Mouse (Mus musculus) forebrain, postnatal 0 days (tissue): ENCODE data around the gene Kpna3. TPM values are rescaled to one million over a fixed set of nuclear protein-coding genes. Genes with fewer than 3 reads are reported as not detected.

Experiments
- ATAC-seq: fragments of 200-750 bp; cut with Nextera tagmentation; 2 replicates; pipeline ENCODE4 v1.8.0; 2017; ENCODE audit warnings: mild to moderate bottlenecking, moderate library complexity
- DNase-seq: peaks from one replicate; pipeline ENCODE4 v3.0.0-alpha.2; 2015
- H3K27ac ChIP-seq: fragments of 300-500 bp; sonication (generic); 2 replicates; pipeline ENCODE4 v1.5.1; 2014; ENCODE audit warnings: low read depth, mild to moderate bottlenecking, antibody characterized with exemption, low read length, moderate library complexity, mixed read lengths
- H3K27me3 ChIP-seq: fragments of 300-500 bp; sonication (generic); 2 replicates; pipeline ENCODE4 v1.6.1; 2014; ENCODE audit warnings: mild to moderate bottlenecking, low read length, mixed read lengths; ENCODE audit not compliant: insufficient read depth
- H3K36me3 ChIP-seq: fragments of 300-500 bp; sonication (generic); 2 replicates; pipeline ENCODE4 v1.6.1; 2014; ENCODE audit warnings: mild to moderate bottlenecking, moderate library complexity; ENCODE audit not compliant: insufficient read depth
- H3K4me1 ChIP-seq: fragments of 300-500 bp; sonication (generic); 2 replicates; pipeline ENCODE4 v1.6.1; 2014; ENCODE audit warnings: antibody characterized with exemption; ENCODE audit not compliant: insufficient read depth
- H3K4me2 ChIP-seq: fragments of 300-500 bp; sonication (generic); 2 replicates; pipeline ENCODE4 v1.6.1; 2014; ENCODE audit warnings: low read depth, mild to moderate bottlenecking, moderate library complexity
- H3K4me3 ChIP-seq: fragments of 300-500 bp; sonication (generic); 2 replicates; pipeline ENCODE4 v1.5.1; 2014; ENCODE audit warnings: low read depth, low read length, mixed read lengths
- H3K9ac ChIP-seq: fragments of 300-500 bp; sonication (generic); 2 replicates; pipeline ENCODE4 v1.6.1; 2014; ENCODE audit warnings: mild to moderate bottlenecking
- H3K9me3 ChIP-seq: fragments of 300-500 bp; sonication (generic); 2 replicates; pipeline ENCODE4 v1.6.1; 2016; ENCODE audit warnings: low read length
- CTCF ChIP-seq: sonication (generic); IDR thresholded peaks from 2 replicates; pipeline ENCODE4 v1.5.1; 2016; ENCODE audit warnings: antibody characterized with exemption, control low read depth, low read depth
- WGBS: fragments of 180-500 bp; shearing (Covaris S2); extraction: QIAGEN DNeasy Blood & Tissue Kit; methylation state at CpG from one replicate; pipeline ENCODE4 v1.1.7; 2014; 5-methylcytosine and 5-hydroxymethylcytosine counted together
- polyA plus RNA-seq: library from polyadenylated mRNA; unstranded; fragments of >200 nt; fragmentation: Nextera tagmentation; extraction: Ambion mirVana; gene quantifications from 2 replicates; pipeline ENCODE4 v1.2.1, GENCODE M21; 2015
- total RNA-seq: library from RNA; depleted of rRNA; stranded (reverse); fragments of >200 nt; gene quantifications from 2 replicates; pipeline ENCODE4 v1.2.3, GENCODE M21; 2014

The Kpna3 gene
- total and polyA plus RNA-seq, 2 experiments from 2014 or later = 66.5 to 70.7 TPM

DNA sequence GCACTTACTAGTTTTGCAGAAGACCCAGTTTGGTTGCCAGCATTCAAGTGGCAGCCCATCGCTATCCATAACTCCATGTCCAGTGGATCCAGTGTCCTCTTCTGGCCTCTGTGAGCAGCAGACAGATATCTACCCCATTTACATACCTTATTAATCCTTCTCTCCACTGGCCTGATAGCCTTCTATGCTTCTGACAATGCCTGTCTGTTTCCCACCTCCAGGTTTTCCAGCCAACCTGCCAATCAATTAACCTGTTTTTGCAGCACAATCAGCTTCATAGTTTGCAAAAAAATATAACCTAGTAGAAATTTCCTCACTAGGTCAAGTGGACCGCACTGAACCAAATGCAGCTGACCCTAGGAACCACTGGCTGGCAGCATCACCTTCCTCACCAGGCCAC is 77.4 kb downstream of the Kpna3 start:
- Histone ChIP-seq H3K27ac (no peak overlapping the region), H3K4me3 (no peak overlapping the region), H3K9me3 (no peaks in the 10 kb centered on the region), H3K4me2 (no peak overlapping the region), H3K4me1 (0 out of 2 replicates have a peak, but pooled peaks cover 4% of the 10 kb centered on the region), H3K27me3 (no peaks in the 10 kb centered on the region), H3K36me3 (peaks cover 3% of the 10 kb centered on the region; the same call in 1 of the 2 replicates), H3K9ac (no peak overlapping the region)
- WGBS = 94% methylated on average over 2 of the region's 2 CpGs
- no peak for ATAC-seq
- no peak for TF ChIP-seq CTCF
- DNase-seq = no peak

DNA sequence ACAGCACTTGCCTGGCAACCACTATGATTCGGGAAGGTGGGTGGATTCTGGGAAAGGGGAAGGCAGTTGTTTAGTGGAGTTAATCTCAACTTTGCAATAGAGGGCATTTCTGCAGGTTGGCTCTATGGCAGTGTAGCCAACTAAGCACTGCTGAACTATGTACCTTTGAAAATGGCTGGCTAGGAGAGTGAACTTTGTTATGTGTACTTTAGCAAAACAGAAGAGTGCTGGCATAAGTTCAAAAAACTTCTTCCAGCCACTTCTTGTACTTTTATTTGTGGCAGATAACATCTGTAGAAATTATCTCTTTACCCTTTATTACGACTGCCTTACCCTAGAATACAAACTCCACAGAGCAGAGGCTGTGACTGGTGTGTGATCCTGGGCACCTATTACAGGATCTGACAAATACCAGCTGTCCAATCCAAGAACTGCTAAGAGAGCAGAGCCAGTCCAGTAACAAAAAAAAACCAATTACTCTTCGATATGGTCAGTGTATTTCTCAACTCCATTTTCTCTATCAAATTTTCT is 78.6 kb downstream of the Kpna3 start:
- Histone ChIP-seq H3K27me3 (no peaks in the 10 kb centered on the region), H3K36me3 (no peaks in the 10 kb centered on the region), H3K27ac (no peak overlapping the region), H3K4me3 (no peak overlapping the region), H3K4me1 (0 out of 2 replicates have a peak, but pooled peaks cover 4% of the 10 kb centered on the region), H3K9ac (no peak overlapping the region; the same call in 1 of the 2 replicates), H3K9me3 (no peaks in the 10 kb centered on the region), H3K4me2 (peak overlapping the region; percentile 60)
- peak; percentile 20 for DNase-seq
- TF ChIP-seq CTCF = no peak
- 61% methylated on average over 3 of the region's 3 CpGs for WGBS
- no peak for ATAC-seq

DNA sequence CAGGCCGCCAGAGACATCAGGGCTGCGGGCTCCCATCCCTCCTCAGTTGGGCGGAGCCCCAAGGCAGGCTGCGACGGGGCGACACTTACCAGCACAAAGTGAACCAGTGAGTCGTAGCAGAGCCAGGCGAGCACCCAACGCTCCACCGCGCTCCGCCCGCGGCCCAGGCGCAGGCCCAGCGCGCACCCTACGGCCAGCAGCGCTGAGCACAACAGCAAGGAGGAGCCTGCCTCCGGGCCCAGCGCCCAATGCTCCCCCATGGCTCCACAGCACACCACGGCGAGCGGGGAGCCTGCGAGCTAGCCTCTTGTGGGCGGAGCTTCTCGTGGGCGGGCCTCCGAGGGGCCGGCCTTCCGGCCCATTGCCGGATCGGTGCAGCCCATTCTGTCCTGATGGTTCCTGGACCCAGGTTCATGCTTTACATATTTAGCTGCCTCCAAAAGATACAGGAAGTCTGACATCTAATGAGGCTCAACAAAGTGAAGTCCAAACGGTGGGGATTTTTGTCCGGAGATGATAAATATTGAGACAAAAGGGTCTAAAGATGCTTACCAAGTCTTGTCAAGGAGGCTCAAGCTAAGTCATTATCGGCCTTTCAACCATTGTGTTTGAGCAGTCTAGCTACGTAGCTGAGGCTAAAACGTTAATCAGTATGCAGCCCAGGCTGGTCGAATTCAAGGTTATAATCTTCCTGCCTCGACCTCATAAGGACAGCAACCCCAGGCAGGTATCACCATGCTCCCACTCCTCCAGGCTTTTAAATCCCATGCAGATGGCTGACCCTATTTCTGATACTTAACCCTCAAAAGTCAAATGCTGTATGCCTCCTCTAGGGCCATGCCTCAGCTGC is 79.3 kb downstream of the Kpna3 start, which contains the start of gene Ebpl:
Gene Ebpl, minus strand, starts transcription at position 309 of the 850 bp plus-strand sequence.
- H3K4me1 ChIP-seq = 0 out of 2 replicates have a peak, but pooled peaks cover 4% of the 10 kb centered on the region
- H3K36me3 ChIP-seq = no peaks in the 10 kb centered on the region
- peak within 1 kb of the TSS; percentile 65 for H3K9ac ChIP-seq
- peak; percentile 90 for DNase-seq
- H3K27ac ChIP-seq = peak within 1 kb of the TSS; percentile 82
- H3K4me3 ChIP-seq = peak within 1 kb of the TSS; percentile 50
- peak within 1 kb of the TSS; percentile 60 for H3K4me2 ChIP-seq
- ATAC-seq = peak; percentile 96
- H3K9me3 ChIP-seq = no peaks in the 10 kb centered on the region
- 0 out of 2 replicates have a peak, but pooled peaks have one; percentile 34 for TF ChIP-seq CTCF
- H3K27me3 ChIP-seq = no peaks in the 10 kb centered on the region
- WGBS = 2% methylated on average over 40 of the region's 40 CpGs

GRCm38 (mm10) chr14:61354251-61355235 is 85.1 kb downstream of the Kpna3 start:
- no peaks in the 10 kb centered on the region for H3K9me3 ChIP-seq
- no peak overlapping the region for H3K27ac ChIP-seq
- ATAC-seq (no peak), DNase-seq (no peak)
- H3K27me3 ChIP-seq = no peaks in the 10 kb centered on the region
- H3K9ac ChIP-seq = no peak overlapping the region
- H3K36me3 ChIP-seq = no peaks in the 10 kb centered on the region
- no peak overlapping the region for H3K4me3 ChIP-seq
- H3K4me2 ChIP-seq = no peak overlapping the region
- TF ChIP-seq CTCF = no peak
- no peaks in the 10 kb centered on the region for H3K4me1 ChIP-seq
- WGBS = 78% methylated on average over 10 of the region's 10 CpGs

GRCm38 (mm10) chr14:61350808-61351207 is 88.9 kb downstream of the Kpna3 start:
- ATAC-seq (no peak), DNase-seq (no peak)
- no peak for TF ChIP-seq CTCF
- H3K36me3 ChIP-seq = no peaks in the 10 kb centered on the region
- H3K9ac ChIP-seq = no peak overlapping the region
- H3K4me2 ChIP-seq = no peak overlapping the region
- H3K9me3 ChIP-seq = no peaks in the 10 kb centered on the region
- no peak overlapping the region for H3K4me3 ChIP-seq
- no peak overlapping the region for H3K27ac ChIP-seq
- H3K27me3 ChIP-seq = no peaks in the 10 kb centered on the region
- WGBS = 79% methylated on average over 6 of the region's 6 CpGs
- no peaks in the 10 kb centered on the region for H3K4me1 ChIP-seq

DNA sequence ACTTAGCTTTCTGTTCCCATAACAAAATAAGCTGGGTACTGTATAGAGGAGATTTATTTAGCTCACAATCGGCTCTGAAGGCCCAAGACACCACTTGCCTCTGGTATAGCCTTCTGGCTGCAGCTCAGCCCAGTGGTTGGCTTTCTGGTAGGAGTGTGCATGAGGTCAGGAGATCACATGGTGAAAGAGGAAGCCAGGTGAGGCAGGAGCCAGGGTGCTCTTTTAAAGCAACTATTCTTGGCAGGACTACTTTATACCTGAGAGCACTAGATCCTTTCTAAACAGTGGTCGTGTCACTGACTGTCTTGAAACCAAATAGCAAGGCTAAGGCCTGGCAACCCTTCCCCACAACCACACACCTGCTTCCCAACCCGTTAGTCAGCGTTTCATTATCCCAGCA is 89.8 kb downstream of the Kpna3 start:
- H3K27me3 ChIP-seq = no peaks in the 10 kb centered on the region
- 82% methylated on average over 4 of the region's 4 CpGs for WGBS
- no peak overlapping the region for H3K9ac ChIP-seq
- DNase-seq = no peak
- H3K4me3 ChIP-seq = no peak overlapping the region
- no peaks in the 10 kb centered on the region for H3K36me3 ChIP-seq
- ATAC-seq = no peak
- no peak overlapping the region for H3K4me2 ChIP-seq
- H3K9me3 ChIP-seq = no peaks in the 10 kb centered on the region
- H3K27ac ChIP-seq = no peak overlapping the region
- no peaks in the 10 kb centered on the region for H3K4me1 ChIP-seq
- no peak for TF ChIP-seq CTCF
